Mouse (Mus musculus) stomach, embryonic 16.5 days (tissue): ENCODE measurements around the gene Nudt2. TPM values are rescaled to one million over a fixed set of nuclear protein-coding genes. Genes with fewer than 3 reads are reported as not detected.

Experiments
- ATAC-seq: fragments of 200-750 bp; cut with Nextera tagmentation; 2 replicates; pipeline ENCODE4 v1.8.0; 2017; ENCODE audit warnings: moderate number of reproducible peaks, moderate TSS enrichment; ENCODE audit not compliant: insufficient read depth, low FRiP score
- H3K27ac ChIP-seq: fragments of 300-500 bp; sonication (generic); 2 replicates; pipeline ENCODE4 v1.5.1; 2014; ENCODE audit warnings: low read length
- H3K27me3 ChIP-seq: fragments of 300-500 bp; sonication (generic); 2 replicates; pipeline ENCODE4 v1.6.1; 2014; ENCODE audit warnings: low read length, control low read depth, mixed read lengths; ENCODE audit not compliant: control insufficient read depth, insufficient read depth
- H3K36me3 ChIP-seq: fragments of 300-500 bp; sonication (generic); 2 replicates; pipeline ENCODE4 v1.6.1; 2014; ENCODE audit warnings: low read length; ENCODE audit not compliant: control insufficient read depth, insufficient read depth
- H3K4me1 ChIP-seq: fragments of 300-500 bp; sonication (generic); 2 replicates; pipeline ENCODE4 v1.6.1; 2014; ENCODE audit warnings: low read length, control low read depth, mixed read lengths; ENCODE audit not compliant: control insufficient read depth, insufficient read depth
- H3K4me2 ChIP-seq: fragments of 300-500 bp; sonication (generic); 2 replicates; pipeline ENCODE4 v1.6.1; 2014; ENCODE audit warnings: low read depth, low read length, mixed read lengths
- H3K4me3 ChIP-seq: fragments of 300-500 bp; sonication (generic); replicated peaks from 2 replicates; pipeline ENCODE4 v1.5.1; 2014; ENCODE audit warnings: mild to moderate bottlenecking, low read length
- H3K9ac ChIP-seq: fragments of 300-500 bp; sonication (generic); 2 replicates; pipeline ENCODE4 v1.6.1; 2014; ENCODE audit warnings: low read length
- H3K9me3 ChIP-seq: fragments of 300-500 bp; sonication (generic); replicated peaks from 2 replicates; pipeline ENCODE4 v1.6.1; 2016; ENCODE audit warnings: low read length, control low read depth; ENCODE audit not compliant: control insufficient read depth
- WGBS: fragments of 180-500 bp; shearing (Covaris S2); extraction: QIAGEN DNeasy Blood & Tissue Kit; methylation state at CpG from one replicate; pipeline ENCODE4 v1.1.7; 2014; 5-methylcytosine and 5-hydroxymethylcytosine counted together
- polyA plus RNA-seq: library from polyadenylated mRNA; unstranded; fragments of >200 nt; fragmentation: Nextera tagmentation; extraction: Ambion mirVana; gene quantifications from 2 replicates; pipeline ENCODE4 v1.2.1, GENCODE M21; 2015

Nudt2 gene
- polyA plus RNA-seq, 1 experiment from 2014 or later, result 49.5 TPM

DNA sequence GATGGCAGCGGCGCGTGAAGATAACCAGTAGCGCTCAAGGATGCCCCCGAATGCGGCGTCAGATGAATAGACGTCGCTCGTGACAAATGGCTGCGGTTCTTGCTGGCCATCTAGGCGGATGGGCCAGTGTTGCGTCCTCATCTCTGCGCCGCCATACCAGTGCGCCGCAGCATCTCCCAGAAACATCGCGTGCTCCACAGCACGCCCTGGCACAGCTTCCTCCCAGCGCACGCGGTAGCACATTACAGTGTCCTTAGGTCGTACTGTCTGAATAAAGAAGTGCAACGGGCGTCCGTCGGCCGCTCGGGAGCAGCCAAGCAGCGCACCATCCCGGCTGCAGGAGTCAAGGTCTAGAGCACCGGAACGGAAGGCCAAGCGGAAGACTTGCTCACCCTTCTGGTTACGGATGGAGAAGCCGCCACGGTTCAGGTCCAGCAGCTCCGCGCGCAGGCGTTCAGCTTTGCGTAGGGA, 34.0 kb downstream of the Nudt2 start:
- Histone ChIP-seq H3K9me3 (no peaks in the 10 kb centered on the region), H3K9ac (no peak overlapping the region), H3K4me3 (peak overlapping the region; percentile 20), H3K36me3 (no peaks in the 10 kb centered on the region), H3K4me1 (peaks cover 28% of the 10 kb centered on the region), H3K27me3 (peaks cover 55% of the 10 kb centered on the region), H3K4me2 (peak overlapping the region; percentile 44), H3K27ac (no peak overlapping the region)
- no peak for ATAC-seq
- WGBS, result 22% methylated on average over 43 of the region's 43 CpGs

DNA sequence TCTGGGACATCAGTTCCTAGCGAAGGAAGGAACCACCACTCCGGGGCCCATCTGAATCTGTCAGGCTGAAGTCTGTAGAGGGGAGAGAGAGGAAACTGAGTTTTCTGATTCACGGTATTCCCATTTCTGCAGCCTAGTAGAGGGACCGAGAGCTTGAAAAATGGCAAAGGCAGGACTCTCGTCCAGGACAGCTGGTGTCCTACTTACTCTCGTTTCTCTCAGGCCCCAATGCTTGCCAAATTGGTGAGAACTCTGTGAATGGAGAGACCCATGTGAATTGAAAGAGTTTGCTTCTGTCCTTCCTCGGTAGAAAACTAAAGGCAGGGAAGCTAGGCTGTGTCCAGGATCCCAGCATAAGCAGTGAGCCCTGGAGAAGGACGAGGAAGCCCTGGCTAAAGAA, 34.7 kb downstream of the Nudt2 start:
- Histone ChIP-seq H3K9me3 (no peaks in the 10 kb centered on the region), H3K27ac (no peak overlapping the region), H3K36me3 (no peaks in the 10 kb centered on the region), H3K4me2 (no peak overlapping the region), H3K27me3 (peaks cover 55% of the 10 kb centered on the region), H3K4me3 (no peak overlapping the region), H3K9ac (no peak overlapping the region), H3K4me1 (peaks cover 28% of the 10 kb centered on the region)
- WGBS, result 74% methylated on average over 8 of the region's 8 CpGs
- ATAC-seq, result no peak

DNA sequence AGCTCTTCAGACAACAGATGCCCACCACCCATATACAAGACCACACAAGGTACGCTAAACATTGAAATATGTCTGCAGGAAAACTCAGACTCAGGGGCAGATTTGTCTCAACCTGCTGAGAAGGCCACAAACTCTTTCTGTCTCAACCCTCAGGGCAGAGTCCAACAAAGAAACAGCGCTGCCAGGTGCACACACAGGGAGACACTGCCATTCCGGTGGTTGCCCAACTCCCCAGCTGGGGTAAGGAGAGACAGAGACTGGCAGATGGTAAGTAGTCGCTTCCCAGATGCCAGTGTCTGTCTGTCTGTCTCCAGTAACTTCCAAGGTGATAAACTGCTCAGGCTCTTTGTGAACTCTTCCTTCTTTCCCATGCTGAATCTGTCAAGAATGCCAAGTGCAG, 35.8 kb downstream of the Nudt2 start:
- H3K9me3 ChIP-seq, result no peaks in the 10 kb centered on the region
- H3K27me3 ChIP-seq, result peaks cover 55% of the 10 kb centered on the region
- 87% methylated on average over 4 of the region's 4 CpGs for WGBS
- no peak overlapping the region for H3K4me2 ChIP-seq
- H3K36me3 ChIP-seq, result no peaks in the 10 kb centered on the region
- no peak overlapping the region for H3K27ac ChIP-seq
- ATAC-seq, result no peak
- no peak overlapping the region for H3K9ac ChIP-seq
- peaks cover 28% of the 10 kb centered on the region for H3K4me1 ChIP-seq
- H3K4me3 ChIP-seq, result no peak overlapping the region

DNA sequence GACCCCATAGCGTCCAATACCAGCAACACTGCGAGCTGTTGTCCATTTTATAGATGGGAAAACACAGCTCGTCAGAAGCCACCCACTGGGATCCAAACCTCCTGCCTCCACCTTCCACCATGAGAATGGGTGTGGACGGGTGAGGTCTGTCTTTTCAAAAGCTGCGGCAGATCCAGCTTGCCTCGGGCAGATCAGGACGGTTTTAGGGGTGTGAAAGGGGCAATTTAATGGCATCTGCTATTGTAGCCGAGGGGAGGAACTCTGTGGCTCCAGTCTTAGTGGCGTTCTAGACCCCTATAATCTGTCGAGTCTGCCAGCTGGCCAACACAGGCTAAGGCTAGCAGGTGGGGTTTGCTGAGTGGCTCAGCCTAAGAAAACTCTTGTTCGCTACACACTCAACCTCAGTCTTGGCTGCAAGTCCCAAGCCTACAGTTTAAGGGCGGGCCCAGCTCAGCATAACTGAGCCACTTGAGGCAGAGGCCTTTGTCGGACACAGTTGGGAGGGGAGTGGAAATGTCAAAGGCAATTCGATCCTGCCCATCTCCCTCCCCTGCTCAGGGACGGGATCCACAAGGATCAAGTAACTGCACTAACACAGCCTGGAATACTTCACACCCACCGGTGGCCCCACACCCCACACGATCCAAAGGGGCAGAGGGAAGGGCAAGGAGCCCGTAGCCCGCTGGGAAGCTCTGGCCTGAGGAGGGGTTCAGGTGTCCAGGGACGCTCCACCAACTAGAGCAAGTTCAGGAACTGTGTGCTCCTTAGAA, 37.4 kb downstream of the Nudt2 start:
- Histone ChIP-seq H3K9ac (peak overlapping the region; percentile 66), H3K27me3 (peaks cover 45% of the 10 kb centered on the region), H3K4me1 (peaks cover 32% of the 10 kb centered on the region), H3K9me3 (no peaks in the 10 kb centered on the region), H3K36me3 (no peaks in the 10 kb centered on the region), H3K4me2 (peak overlapping the region; percentile 78), H3K4me3 (peak overlapping the region; percentile 52), H3K27ac (no peak overlapping the region)
- peak; percentile 30 for ATAC-seq
- 15% methylated on average over 20 of the region's 20 CpGs for WGBS

DNA sequence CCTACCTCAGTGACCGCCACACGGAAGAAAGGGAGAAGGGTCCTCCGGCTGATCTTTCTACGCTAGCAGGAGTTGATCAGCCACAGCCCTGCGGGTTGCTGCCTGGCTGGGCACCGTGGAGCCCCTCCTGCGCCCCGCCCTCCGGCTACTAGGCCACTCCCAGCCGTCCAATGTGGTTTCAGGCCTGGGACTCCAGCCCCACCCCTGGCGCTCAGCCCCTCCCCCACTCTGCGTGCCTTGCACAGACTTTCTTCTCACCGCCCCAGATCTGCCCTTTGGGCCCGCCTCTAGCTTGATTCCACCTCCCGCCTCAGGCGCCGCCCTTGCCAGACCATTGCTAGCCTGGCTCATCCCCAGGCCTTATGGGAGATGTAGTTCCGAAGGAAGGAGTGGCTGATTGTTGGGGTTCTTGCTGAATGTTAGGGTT, 38.0 kb downstream of the Nudt2 start, which contains the start of gene AI464131:
Gene AI464131 (minus strand): TSS at position 91 of the 427 bp plus-strand sequence.
- H3K27ac ChIP-seq, result no peak within 1 kb of the TSS
- peak; percentile 94 for ATAC-seq
- peak within 1 kb of the TSS; percentile 52 for H3K4me3 ChIP-seq
- peaks cover 39% of the 10 kb centered on the region for H3K27me3 ChIP-seq
- WGBS, result 2% methylated on average over 17 of the region's 18 CpGs
- H3K9me3 ChIP-seq, result no peaks in the 10 kb centered on the region
- H3K9ac ChIP-seq, result peak within 1 kb of the TSS; percentile 66
- no peaks in the 10 kb centered on the region for H3K36me3 ChIP-seq
- H3K4me2 ChIP-seq, result peak within 1 kb of the TSS; percentile 78
- peaks cover 26% of the 10 kb centered on the region for H3K4me1 ChIP-seq

DNA sequence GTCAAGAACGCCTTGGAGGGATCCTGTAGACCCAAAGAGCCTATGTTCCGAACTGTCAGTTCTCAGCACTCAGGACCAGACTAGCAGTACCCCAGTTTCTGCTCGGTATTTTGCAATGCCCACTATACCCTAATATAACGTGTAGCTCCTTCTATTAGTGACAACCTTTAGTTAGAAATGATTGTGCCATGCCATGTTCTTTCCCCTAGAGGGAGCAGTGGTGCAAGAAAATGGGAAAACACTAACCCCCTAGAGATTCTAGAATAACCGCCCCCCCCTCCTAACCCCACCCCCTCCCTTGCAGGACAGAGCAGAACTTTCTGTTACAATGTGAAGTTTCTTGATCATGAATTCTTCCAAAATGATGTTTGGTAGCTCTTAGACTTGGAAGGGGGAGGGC, 39.4 kb downstream of the Nudt2 start:
- Histone ChIP-seq H3K4me2 (no peak overlapping the region), H3K9me3 (no peaks in the 10 kb centered on the region), H3K4me3 (no peak overlapping the region), H3K36me3 (no peaks in the 10 kb centered on the region), H3K27ac (no peak overlapping the region), H3K4me1 (peaks cover 14% of the 10 kb centered on the region; the same call in 1 of the 2 replicates), H3K9ac (no peak overlapping the region), H3K27me3 (peaks cover 26% of the 10 kb centered on the region)
- no peak for ATAC-seq
- 74% methylated on average over 5 of the region's 5 CpGs for WGBS

DNA sequence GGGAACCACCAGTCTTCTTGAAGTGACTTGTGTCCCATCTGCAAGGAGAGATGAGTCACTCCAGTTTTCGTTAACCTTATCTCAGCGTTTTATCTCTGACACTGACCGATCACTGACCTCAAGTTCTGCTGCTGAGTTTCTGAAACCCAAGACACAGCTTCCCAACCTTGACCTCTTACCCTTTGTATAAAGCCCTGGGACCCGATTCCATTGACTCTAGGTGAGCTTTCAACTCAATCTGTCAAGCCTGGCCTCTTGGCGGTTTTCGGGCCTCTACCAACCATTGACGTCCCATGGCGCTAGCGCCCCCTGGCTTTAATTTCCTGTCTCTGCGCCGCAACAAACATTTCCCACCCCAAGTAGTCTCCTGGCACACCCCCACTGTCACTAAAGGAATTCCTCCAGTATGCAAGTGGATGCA, 40.2 kb downstream of the Nudt2 start:
- H3K9me3 ChIP-seq, result no peaks in the 10 kb centered on the region
- H3K4me2 ChIP-seq, result no peak overlapping the region
- ATAC-seq, result no peak
- H3K4me3 ChIP-seq, result no peak overlapping the region
- WGBS, result 59% methylated on average over 11 of the region's 11 CpGs
- no peaks in the 10 kb centered on the region for H3K36me3 ChIP-seq
- H3K9ac ChIP-seq, result no peak overlapping the region
- no peak overlapping the region for H3K27ac ChIP-seq
- peaks cover 14% of the 10 kb centered on the region; the same call in 1 of the 2 replicates for H3K4me1 ChIP-seq
- H3K27me3 ChIP-seq, result peaks cover 18% of the 10 kb centered on the region

DNA sequence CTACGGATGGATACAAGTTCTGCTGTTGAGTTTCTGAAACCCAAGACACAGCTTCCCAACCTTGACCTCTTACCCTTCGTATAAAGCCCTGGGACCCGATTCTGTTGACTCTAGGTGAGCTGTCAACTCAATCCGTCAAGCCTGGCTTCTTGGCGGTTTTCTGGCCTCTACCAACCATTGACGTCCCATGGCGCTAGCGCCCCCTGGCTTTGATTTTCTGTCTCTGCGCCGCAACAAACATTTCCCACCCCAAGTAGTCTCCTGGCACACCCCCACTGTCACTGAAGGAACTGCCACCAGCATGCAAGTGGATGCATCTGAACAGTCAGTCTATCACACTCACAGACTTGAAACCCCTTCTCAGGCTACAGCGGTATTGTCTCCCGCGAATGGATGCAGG, 41.2 kb downstream of the Nudt2 start:
- H3K9me3 ChIP-seq, result no peaks in the 10 kb centered on the region
- 13% methylated on average over 13 of the region's 13 CpGs for WGBS
- H3K4me1 ChIP-seq, result peaks cover 14% of the 10 kb centered on the region; the same call in 1 of the 2 replicates
- no peaks in the 10 kb centered on the region for H3K36me3 ChIP-seq
- H3K4me3 ChIP-seq, result peak overlapping the region; percentile 60; the same call in 1 of the 2 replicates
- H3K27ac ChIP-seq, result no peak overlapping the region
- H3K9ac ChIP-seq, result no peak overlapping the region
- ATAC-seq, result no peak
- H3K27me3 ChIP-seq, result 0 out of 2 replicates have a peak, but pooled peaks cover 8% of the 10 kb centered on the region
- H3K4me2 ChIP-seq, result peak overlapping the region; percentile 95

DNA sequence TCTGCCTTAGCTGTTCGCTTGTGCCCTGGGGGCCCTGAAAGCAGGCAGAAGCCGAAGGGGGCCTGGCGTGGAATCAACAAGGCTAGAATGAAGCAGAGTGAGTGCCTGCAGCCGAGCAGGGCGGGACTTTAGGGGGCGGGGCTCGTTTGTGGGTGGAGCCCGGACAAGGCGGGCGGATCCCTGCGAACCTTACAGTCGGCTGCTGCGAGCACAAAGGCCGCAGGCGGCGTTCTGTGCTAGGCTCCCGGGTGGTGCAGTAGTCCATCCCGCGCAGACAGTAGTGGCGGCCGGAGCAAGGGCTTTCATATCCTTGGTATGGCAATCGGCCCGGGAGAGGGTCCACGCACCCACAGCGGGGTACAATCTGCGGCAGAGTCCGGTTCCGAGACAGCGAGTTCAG, 42.0 kb downstream of the Nudt2 start:
- H3K4me2 ChIP-seq, result peak overlapping the region; percentile 95
- ATAC-seq, result peak; percentile 71
- no peaks in the 10 kb centered on the region for H3K36me3 ChIP-seq
- H3K4me3 ChIP-seq, result peak overlapping the region; percentile 60
- H3K27ac ChIP-seq, result no peak overlapping the region
- peak overlapping the region; percentile 73 for H3K9ac ChIP-seq
- no peaks in the 10 kb centered on the region for H3K9me3 ChIP-seq
- H3K4me1 ChIP-seq, result peaks cover 12% of the 10 kb centered on the region; the same call in 1 of the 2 replicates
- WGBS, result 0% methylated on average over 29 of the region's 29 CpGs
- peaks cover 2% of the 10 kb centered on the region; the same call in 1 of the 2 replicates for H3K27me3 ChIP-seq
